Mouse (Mus musculus) embryonic fibroblast, embryonic 13.5 days (primary cell): ENCODE data around the gene Zfp36l1.
A peak's percentile ranks its signal among the peaks of the same experiment; 100 is the strongest.
"Not testable (repeated sequence)": the region's sequence is repeated elsewhere in the genome, so short reads cannot be mapped to it uniquely, and the experiment has no call there.

ENCODE experiments used
- CTCF ChIP-seq: IDR thresholded peaks from 2 replicates; pipeline ENCODE4 v1.5.1; 2011; ENCODE audit warnings: mild to moderate bottlenecking, control low read depth, low read length, moderate library complexity, borderline replicate concordance; ENCODE audit not compliant: insufficient read depth
- POLR2A ChIP-seq: IDR thresholded peaks from 2 replicates; pipeline ENCODE4 v1.6.1; 2011; ENCODE audit warnings: low read depth, mild to moderate bottlenecking, control low read depth, low read length, moderate library complexity

DNA sequence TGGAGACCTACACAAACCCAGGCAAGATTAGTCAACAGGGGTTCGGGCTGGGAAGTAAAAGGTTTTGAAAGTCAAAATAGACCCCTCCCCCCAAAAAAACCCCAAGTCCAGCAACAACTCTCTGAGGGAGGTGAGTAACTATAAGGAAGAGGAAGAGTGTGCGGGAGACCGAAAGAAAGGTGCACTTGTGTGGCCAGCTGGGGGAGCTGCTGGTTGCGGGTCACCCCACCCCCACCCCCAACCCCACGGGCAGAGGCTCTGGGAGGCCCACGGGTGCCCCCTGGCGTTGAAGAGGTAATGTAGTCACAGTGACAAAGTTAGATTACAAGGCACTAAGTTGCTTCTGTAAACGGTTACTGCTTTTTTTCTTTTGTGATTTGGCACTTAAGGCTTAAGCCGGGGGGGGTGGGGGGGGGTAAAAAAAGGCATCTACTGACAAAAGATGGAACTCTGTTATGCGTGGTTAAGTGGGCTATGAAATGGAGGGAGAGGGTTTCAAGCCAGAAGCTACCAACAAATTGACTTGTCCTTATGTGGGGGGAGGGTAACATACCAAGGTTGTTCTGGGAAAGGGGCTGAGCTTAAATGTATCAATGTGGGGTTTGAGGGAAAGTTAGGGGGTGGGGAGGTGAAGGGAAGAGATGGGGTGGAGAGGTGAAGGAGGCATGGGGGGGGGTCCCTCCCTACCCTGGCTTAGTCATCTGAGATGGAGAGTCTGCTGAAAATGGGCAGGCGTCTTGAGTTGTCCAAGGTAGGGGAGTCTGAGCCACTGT lies 3.7 kb downstream of the Zfp36l1 start:
- TF ChIP-seq POLR2A = not testable (repeated sequence)
- peak; percentile 42 for TF ChIP-seq CTCF
